Mouse (Mus musculus): ENCODE data around the gene Add3. TPM values are rescaled to one million over a fixed set of nuclear protein-coding genes. Genes with fewer than 3 reads are reported as not detected.

Gene Add3
- 100 to 1,000 TPM; 200 to 203 TPM for polyA plus RNA-seq (2017; shearing (Covaris generic))

GRCm38 (mm10) chr19:53140044-53140803 is at the start of gene Add3:
TSS of gene Add3 (plus strand) at chr19:53140443.

Other genes starting within 250 kb of the Add3 start
- gene Xpnpep1, start 100.2 kb upstream of the Add3 start, polyA plus RNA-seq (2017; shearing (Covaris generic)): 10 to 100 TPM; 82.7 to 85.4 TPM
- 10 to 100 TPM; 21.5 to 38.3 TPM for gene Mxi1, start 170.1 kb downstream of the Add3 start, polyA plus RNA-seq (2017; shearing (Covaris generic))
- gene Gm10197, start 231.3 kb downstream of the Add3 start, polyA plus RNA-seq (2017; shearing (Covaris generic)): not detected